Mouse (Mus musculus) ZHBTc4 (cell line): Measurements from ENCODE around the gene B3gat2.
A peak's percentile ranks its signal among the peaks of the same experiment; 100 is the strongest.

Experiments
- DNase-seq: peaks from one replicate; pipeline ENCODE4 v3.0.0-alpha.2; 2011; ENCODE audit warnings: low read depth, low spot score

B3gat2 gene

DNA sequence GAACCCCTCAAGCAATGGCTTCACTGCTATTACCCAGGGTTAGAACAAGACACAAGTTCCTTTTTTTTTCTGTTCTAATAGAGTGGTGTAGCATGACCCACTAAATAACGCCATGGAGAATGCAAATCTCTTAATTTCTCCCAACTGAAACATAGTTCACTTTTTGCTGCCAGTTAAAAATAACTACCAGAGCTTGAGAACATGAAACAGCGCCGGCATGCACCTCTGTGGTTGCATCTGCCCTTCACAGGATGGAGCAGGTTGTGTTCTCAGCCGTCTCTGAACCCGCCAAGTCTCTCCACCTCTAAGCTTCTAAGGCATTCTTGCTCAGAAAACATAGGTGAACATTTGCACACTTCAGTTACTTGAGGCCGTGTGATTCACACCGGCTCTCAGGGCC is 72.7 kb downstream of the B3gat2 start:
- no peak for DNase-seq

- no peak for DNase-seq
These were observed 73.3 kb downstream of the B3gat2 start for GRCm38 (mm10) chr1:23834819-23835218.

DNA sequence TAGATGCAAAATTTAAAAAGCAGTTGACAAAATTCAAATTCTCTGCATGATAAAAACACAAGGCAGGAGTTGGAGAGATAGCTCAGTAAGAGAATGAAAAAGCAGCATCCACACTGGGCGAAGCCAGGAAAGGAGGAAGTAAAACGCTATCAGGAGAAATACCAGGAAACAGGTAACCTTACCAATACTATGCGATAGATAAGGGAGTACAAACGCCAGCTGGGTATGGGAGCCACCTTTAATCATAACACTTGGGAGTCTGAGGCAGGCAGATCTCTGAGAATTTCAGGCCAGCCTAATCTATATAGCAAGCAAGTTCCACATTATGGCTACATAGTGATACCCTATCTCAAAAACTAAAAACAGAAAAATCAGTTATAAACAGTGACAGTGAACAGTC is 75.1 kb downstream of the B3gat2 start:
- DNase-seq: no peak

- no peak for DNase-seq
These were observed 79.4 kb downstream of the B3gat2 start for GRCm38 (mm10) chr1:23840924-23841323.

DNA sequence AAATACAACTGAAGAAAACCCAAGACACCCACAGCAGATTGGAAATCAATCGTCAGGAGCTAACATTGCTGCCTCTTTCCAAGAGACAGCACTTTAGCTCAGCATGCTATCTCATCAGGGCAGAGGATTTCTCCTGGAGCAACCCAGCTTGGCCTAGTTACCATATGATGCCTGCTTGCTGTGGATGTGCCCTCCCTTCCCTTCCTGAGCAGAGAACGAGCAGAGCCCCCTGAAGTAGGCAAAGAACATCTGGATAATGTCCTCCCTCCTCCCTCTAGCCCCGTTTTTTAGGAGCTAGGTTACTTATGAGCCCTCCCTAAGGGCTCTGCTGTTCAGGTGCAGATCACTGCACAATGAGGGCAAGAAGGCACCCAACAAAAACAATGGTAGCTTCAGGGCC is 81.1 kb downstream of the B3gat2 start:
- DNase-seq: no peak

DNA sequence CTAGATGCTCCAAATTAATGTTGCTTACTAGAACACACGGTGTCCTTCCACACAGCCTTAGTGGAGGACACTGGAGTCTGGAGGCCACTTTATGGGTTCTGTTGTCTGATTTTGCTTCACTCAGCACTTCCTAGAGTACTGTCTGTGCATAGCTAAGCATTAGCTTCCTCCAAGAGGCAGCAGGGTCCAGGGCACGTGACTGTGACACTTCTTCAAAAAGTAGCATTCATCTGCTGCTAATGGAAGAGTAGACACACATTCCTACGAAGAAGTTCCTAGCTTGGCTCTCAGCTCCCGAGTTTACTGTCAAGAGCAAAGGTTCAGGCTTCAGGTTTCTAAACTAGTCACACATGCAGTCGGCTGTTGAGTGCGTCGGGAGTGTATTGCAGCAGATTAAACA is 82.2 kb downstream of the B3gat2 start:
- no peak for DNase-seq

- DNase-seq: no peak
These were observed 83.5 kb downstream of the B3gat2 start for GRCm38 (mm10) chr1:23845007-23845406.

- no peak for DNase-seq
These were observed 84.6 kb downstream of the B3gat2 start for GRCm38 (mm10) chr1:23846044-23846680.

- DNase-seq: no peak
These were observed 94.1 kb downstream of the B3gat2 start for GRCm38 (mm10) chr1:23855623-23856022.

DNA sequence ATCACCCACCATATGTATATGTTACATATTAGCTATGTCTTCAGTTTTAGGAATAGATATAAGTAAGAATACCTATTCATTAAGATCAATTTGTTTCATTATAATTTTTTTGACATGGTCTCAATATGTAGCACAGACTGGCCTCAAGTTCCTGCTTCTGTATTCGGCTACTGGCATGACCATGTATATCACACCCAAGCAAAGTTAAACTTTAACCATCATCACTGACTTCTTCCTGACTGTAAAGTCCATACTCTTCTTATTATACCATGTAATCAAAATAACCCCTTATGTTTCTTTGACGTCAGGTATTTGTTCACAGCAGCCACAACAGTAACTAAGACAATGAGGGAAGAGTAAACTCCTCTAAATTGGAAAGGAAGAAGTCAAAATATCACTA is 99.4 kb downstream of the B3gat2 start:
- no peak for DNase-seq

DNA sequence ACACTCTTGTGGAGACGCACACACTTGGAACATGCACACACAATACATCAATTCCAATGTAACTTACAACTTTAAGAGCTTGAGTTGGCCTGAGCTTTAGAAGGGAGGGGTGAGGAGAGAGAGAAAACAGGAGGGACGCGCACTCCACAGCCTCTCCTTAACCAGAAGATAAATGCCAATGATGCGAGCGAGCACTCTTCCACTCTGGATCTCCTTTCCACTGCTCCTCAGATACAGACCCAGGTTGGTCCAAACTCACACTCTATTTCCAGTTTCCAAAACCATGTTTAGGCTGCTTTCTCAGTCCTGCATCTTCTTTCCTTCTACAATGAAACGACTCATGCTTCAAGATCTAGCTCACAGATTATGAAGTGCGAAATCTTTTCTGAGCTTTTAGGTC is 104.0 kb downstream of the B3gat2 start:
- no peak for DNase-seq

- no peak for DNase-seq
These were observed 105.9 kb downstream of the B3gat2 start for GRCm38 (mm10) chr1:23867350-23867862.

DNA sequence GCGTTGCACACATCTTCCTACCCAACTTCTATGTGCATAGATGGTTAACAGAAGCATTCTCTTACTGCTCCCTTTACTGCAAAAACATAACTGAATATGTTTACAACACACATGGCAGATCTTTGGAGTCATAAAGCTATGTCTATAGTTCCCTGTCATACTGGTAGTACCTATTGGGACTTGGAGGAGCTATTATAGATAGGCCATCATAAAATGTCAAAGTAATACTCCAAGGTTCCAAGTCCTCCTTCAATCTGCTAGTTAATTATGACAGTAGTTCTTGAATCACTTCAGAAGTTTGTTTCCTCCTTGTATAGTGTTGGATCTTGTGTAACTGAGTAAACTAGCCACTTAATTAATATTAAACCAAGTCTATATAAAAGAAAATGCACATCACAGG is 110.6 kb downstream of the B3gat2 start:
- DNase-seq: no peak

GRCm38 (mm10) chr1:23882681-23883080 is 121.1 kb downstream of the B3gat2 start:
- no peak for DNase-seq

GRCm38 (mm10) chr1:23884087-23884668 is 122.6 kb downstream of the B3gat2 start:
- no peak for DNase-seq

GRCm38 (mm10) chr1:23884914-23885313 is 123.4 kb downstream of the B3gat2 start:
- no peak for DNase-seq

DNA sequence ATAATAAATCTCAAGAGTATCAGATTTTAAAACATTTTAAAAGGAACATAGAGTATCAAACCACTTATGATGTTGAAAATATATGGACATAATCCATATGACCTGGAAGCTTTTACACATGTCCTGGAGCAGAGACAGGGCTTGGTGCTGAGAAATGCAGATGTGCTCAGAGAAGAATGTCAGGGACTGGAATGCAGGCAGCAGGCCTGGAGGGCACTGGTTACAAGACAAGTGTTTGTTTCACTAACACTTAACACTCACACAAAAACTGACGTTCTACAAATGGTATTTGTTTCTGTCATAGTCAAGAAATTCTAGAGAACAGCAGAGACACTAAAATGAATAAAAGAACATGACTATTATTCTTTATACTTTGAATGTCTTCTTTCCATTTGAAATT is 130.5 kb downstream of the B3gat2 start:
- DNase-seq: peak; percentile 19
